Mouse (Mus musculus): Measurements from ENCODE around the gene Furin. TPM values are rescaled to one million over a fixed set of nuclear protein-coding genes. Genes with fewer than 3 reads are reported as not detected.

Gene Furin
- polyA plus RNA-seq, 1 experiment = 56.4 TPM

DNA sequence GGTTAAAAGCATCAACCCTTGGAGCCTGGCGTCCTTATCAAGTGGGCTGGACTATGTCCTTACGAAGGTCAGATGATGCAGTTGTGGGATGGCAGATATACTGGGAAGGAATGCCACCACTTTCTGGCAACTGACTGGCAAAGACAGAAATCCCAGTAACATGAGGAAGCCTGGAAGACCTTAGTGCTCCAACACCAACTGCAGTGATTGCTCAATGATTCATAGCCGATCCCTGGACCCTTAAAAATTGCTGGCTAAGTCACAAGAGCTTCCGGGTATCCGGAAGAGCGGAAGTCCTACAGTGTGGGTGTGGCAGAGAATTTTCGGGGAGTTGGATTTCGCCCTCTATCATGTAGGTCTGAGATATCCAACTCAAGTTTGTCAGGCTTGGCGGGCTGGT, 59.1 kb downstream of the Furin start:
- Histone ChIP-seq H3K27me3 (ENCODE audit: control insufficient read depth, insufficient read depth, low read length) (no peaks in the 10 kb centered on the region), H3K36me3 (ENCODE audit: control insufficient read depth, insufficient read depth, low read length) (peaks cover 12% of the 10 kb centered on the region), H3K27ac (ENCODE audit: control insufficient read depth, insufficient read depth, low read length) (no peak overlapping the region), H3K4me3 (ENCODE audit: control insufficient read depth, insufficient read depth, low read length) (no peak overlapping the region), H3K4me1 (replicated peaks; ENCODE audit: control insufficient read depth, insufficient read depth, low read length) (peaks cover 6% of the 10 kb centered on the region)
- no peak for DNase-seq
- TF ChIP-seq POLR2A (IDR thresholded peaks at IDR 0.05; ENCODE audit: control insufficient read depth, extremely low read depth, insufficient read depth, low read length, poor library complexity) (no peak), CTCF (IDR thresholded peaks at IDR 0.05; ENCODE audit: borderline replicate concordance, control insufficient read depth, extremely low read depth, insufficient read depth, low read length, poor library complexity) (no peak)
- 96% methylated on average over 9 of the region's 9 CpGs for WGBS

DNA sequence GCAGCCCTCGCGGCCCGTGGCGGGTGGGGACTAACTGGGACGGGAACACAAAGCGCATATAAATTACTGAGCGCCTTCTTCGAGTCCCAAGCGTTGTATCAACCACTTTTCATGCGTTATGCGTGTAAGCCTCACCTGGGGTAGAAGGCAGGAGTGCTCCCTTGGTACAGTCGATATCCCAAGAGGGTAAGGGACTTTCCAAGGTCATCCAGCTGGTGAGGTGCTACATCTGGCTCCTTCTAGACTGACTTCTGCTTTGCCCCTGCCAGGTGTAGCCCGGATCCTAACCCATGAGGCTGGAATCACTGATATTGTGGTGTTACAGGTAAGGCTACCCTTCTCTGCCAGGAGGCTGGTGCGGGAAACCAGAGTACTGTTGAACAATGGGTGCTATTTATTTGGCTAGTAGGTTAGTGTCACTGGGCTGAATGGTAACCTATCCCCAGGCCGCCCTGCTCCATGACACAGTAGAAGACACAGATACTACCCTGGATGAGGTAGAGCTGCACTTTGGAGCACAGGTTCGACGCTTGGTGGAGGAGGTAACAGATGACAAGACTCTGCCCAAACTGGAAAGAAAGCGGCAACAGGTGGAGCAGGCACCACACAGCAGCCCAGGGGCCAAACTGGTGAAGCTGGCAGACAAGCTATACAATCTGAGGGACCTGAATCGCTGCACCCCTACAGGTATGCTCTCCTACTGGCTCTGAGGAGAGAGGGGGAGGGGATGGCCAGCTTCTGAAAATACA, 61.8 kb downstream of the Furin start:
- no peaks in the 10 kb centered on the region for H3K27me3 ChIP-seq (ENCODE audit: control insufficient read depth, insufficient read depth, low read length)
- TF ChIP-seq CTCF (IDR thresholded peaks at IDR 0.05; ENCODE audit: borderline replicate concordance, control insufficient read depth, extremely low read depth, insufficient read depth, low read length, poor library complexity) (0 out of 2 replicates have a peak, but pooled peaks have one; percentile 4), POLR2A (IDR thresholded peaks at IDR 0.05; ENCODE audit: control insufficient read depth, extremely low read depth, insufficient read depth, low read length, poor library complexity) (no peak)
- peak overlapping the region; percentile 52 for H3K4me3 ChIP-seq (ENCODE audit: control insufficient read depth, insufficient read depth, low read length)
- peaks cover 19% of the 10 kb centered on the region for H3K4me1 ChIP-seq (replicated peaks; ENCODE audit: control insufficient read depth, insufficient read depth, low read length)
- no peaks in the 10 kb centered on the region for H3K36me3 ChIP-seq (ENCODE audit: control insufficient read depth, insufficient read depth, low read length)
- H3K27ac ChIP-seq (ENCODE audit: control insufficient read depth, insufficient read depth, low read length) = no peak overlapping the region
- WGBS = 26% methylated on average over 19 of the region's 19 CpGs
- no peak for DNase-seq

DNA sequence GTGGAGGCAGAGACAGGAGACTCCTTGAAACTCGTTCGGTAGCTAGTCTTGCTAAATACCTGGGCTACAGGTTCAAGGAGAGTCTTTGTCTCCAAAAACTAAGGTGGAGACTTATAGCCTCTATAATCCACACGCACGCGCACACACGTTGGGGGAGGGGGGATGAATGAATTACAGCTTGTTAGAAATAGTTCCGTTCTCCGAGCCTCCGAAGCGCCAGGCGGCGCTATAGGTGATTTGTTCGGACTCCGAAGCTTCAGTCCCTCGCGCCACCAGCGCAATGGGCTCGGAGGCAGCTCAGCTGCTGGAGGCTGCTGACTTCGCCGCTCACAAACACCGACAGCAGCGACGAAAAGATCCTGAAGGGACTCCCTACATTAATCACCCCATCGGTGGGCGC, 62.4 kb downstream of the Furin start, which contains the start of gene Hddc3:
Hddc3 (plus strand) TSS at position 247 of the 400 bp plus-strand sequence.
- 2% methylated on average over 25 of the region's 25 CpGs for WGBS

DNA sequence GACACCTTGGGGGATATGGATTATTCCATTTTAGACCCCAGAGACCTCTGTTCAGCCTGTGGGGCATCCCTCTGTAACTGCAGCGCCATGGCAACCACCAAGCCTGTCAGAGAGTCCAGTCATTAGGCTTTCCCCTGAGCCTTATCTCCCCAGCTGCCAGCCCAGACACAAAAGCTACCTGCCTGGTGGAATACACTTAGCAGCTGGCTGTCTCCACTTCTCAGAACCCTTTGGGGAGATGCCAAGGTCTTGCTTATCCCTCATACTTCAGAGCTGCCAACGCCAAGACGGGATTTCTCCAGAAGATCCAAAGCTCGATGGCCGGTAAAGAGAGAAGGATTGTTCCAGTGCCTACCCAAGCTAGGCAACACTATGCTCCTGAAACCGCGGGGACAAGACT, 63.4 kb downstream of the Furin start:
- no peak overlapping the region for H3K27ac ChIP-seq (ENCODE audit: control insufficient read depth, insufficient read depth, low read length)
- no peak overlapping the region for H3K4me3 ChIP-seq (ENCODE audit: control insufficient read depth, insufficient read depth, low read length)
- no peak for TF ChIP-seq POLR2A (IDR thresholded peaks at IDR 0.05; ENCODE audit: control insufficient read depth, extremely low read depth, insufficient read depth, low read length, poor library complexity)
- TF ChIP-seq CTCF (IDR thresholded peaks at IDR 0.05; ENCODE audit: borderline replicate concordance, control insufficient read depth, extremely low read depth, insufficient read depth, low read length, poor library complexity) = no peak
- no peaks in the 10 kb centered on the region for H3K27me3 ChIP-seq (ENCODE audit: control insufficient read depth, insufficient read depth, low read length)
- WGBS = 92% methylated on average over 7 of the region's 7 CpGs
- H3K4me1 ChIP-seq (replicated peaks; ENCODE audit: control insufficient read depth, insufficient read depth, low read length) = peaks cover 19% of the 10 kb centered on the region
- H3K36me3 ChIP-seq (ENCODE audit: control insufficient read depth, insufficient read depth, low read length) = peaks cover 3% of the 10 kb centered on the region; the same call in 1 of the 2 replicates
- DNase-seq = no peak

More for the DNA sequence above, 62.4 kb downstream of the Furin start, which contains the start of gene Hddc3:
- peak; percentile 85 for TF ChIP-seq POLR2A (IDR thresholded peaks at IDR 0.05; ENCODE audit: control insufficient read depth, extremely low read depth, insufficient read depth, low read length, poor library complexity)
- peak; percentile 84; the same call in 1 of the 2 replicates for TF ChIP-seq CTCF (IDR thresholded peaks at IDR 0.05; ENCODE audit: borderline replicate concordance, control insufficient read depth, extremely low read depth, insufficient read depth, low read length, poor library complexity)
- Histone ChIP-seq H3K4me1 (replicated peaks; ENCODE audit: control insufficient read depth, insufficient read depth, low read length) (peaks cover 19% of the 10 kb centered on the region), H3K36me3 (ENCODE audit: control insufficient read depth, insufficient read depth, low read length) (no peaks in the 10 kb centered on the region), H3K4me3 (ENCODE audit: control insufficient read depth, insufficient read depth, low read length) (peak within 1 kb of the TSS; percentile 52), H3K27ac (ENCODE audit: control insufficient read depth, insufficient read depth, low read length) (no peak within 1 kb of the TSS), H3K27me3 (ENCODE audit: control insufficient read depth, insufficient read depth, low read length) (no peaks in the 10 kb centered on the region)
- DNase-seq = peak; percentile 95

DNA sequence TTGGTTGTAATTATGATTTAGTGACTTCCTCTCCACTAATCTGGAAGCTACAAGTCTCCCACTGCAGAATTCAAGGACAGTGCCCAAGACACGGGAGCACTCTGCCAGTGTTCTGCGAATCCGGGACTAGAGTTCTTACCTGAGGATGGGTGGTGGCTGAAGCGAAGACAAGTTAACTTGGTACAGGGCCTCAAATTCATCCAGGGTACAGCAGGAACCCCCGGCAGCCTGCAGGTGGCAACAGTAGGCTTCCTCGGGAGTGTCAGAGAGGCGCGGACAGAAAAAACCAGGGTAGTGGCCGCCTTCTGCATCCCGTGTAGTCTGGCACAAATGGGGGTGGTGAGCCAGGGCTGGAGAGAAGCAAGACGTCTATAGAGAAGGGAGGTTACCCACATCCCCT, 64.4 kb downstream of the Furin start, which contains the start of gene Unc45a:
Unc45a (minus strand) TSS at position 213 of the 400 bp plus-strand sequence.
- WGBS = 2% methylated on average over 11 of the region's 11 CpGs
- peak within 1 kb of the TSS; percentile 75 for H3K27ac ChIP-seq (ENCODE audit: control insufficient read depth, insufficient read depth, low read length)
- no peaks in the 10 kb centered on the region for H3K27me3 ChIP-seq (ENCODE audit: control insufficient read depth, insufficient read depth, low read length)
- H3K36me3 ChIP-seq (ENCODE audit: control insufficient read depth, insufficient read depth, low read length) = peaks cover 11% of the 10 kb centered on the region
- peaks cover 19% of the 10 kb centered on the region for H3K4me1 ChIP-seq (replicated peaks; ENCODE audit: control insufficient read depth, insufficient read depth, low read length)
- TF ChIP-seq CTCF (IDR thresholded peaks at IDR 0.05; ENCODE audit: borderline replicate concordance, control insufficient read depth, extremely low read depth, insufficient read depth, low read length, poor library complexity) (peak; percentile 83), POLR2A (IDR thresholded peaks at IDR 0.05; ENCODE audit: control insufficient read depth, extremely low read depth, insufficient read depth, low read length, poor library complexity) (peak; percentile 30; the same call in 1 of the 2 replicates)
- H3K4me3 ChIP-seq (ENCODE audit: control insufficient read depth, insufficient read depth, low read length) = peak within 1 kb of the TSS; percentile 76
- DNase-seq = peak; percentile 86

DNA sequence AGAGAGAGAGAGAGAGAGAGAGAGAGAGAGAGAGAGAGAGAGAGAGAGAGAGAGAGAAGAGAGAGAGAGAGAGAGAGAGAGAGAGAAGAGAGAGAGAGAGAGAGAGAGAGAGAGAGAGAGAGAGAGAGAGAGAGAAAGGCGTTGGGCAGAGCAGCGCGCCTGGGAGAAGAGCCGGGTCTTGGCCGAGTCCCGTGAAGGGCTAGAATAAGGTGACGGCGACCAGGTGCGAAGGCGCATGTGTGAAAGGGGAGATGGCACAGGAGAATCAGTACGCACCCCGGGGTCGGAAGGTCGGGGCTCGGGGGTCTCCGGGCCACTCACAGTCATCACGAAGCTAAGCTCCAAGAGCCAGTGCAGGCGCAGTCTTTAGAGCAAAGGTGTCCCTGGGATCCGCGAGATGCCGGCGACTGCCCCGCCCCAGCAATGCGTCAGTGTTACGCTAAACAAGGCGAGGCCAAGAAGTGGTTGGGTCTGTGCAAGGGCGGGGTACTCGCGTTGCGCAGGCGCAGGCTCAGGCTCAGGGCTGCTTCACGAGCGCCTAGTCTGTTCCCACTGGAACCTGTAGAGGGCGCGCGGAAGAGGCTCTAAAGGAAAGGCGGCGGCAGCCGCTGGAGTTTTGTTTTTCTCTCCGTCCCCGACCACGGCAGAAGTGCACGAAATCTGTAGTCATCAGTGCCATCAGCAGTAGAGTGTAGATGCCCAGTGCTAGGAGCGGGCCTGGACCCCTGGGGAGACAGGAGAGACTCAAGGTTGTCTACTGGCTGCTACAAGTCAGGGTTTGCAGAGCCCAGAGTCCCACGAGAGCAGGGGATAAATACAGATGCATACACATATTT, 65.2 kb downstream of the Furin start:
- Histone ChIP-seq H3K36me3 (ENCODE audit: control insufficient read depth, insufficient read depth, low read length) (peaks cover 18% of the 10 kb centered on the region), H3K4me1 (replicated peaks; ENCODE audit: control insufficient read depth, insufficient read depth, low read length) (peaks cover 19% of the 10 kb centered on the region), H3K4me3 (ENCODE audit: control insufficient read depth, insufficient read depth, low read length) (peak overlapping the region; percentile 76), H3K27ac (ENCODE audit: control insufficient read depth, insufficient read depth, low read length) (peak overlapping the region; percentile 75), H3K27me3 (ENCODE audit: control insufficient read depth, insufficient read depth, low read length) (no peaks in the 10 kb centered on the region)
- DNase-seq = peak; percentile 98
- under 1% methylated on average over 45 of the region's 45 CpGs for WGBS
- peak; percentile 93 for TF ChIP-seq CTCF (IDR thresholded peaks at IDR 0.05; ENCODE audit: borderline replicate concordance, control insufficient read depth, extremely low read depth, insufficient read depth, low read length, poor library complexity)
- TF ChIP-seq POLR2A (IDR thresholded peaks at IDR 0.05; ENCODE audit: control insufficient read depth, extremely low read depth, insufficient read depth, low read length, poor library complexity) = peak; percentile 83
